Mouse (Mus musculus): ENCODE measurements around the gene Nbas. TPM values are rescaled to one million over a fixed set of nuclear protein-coding genes. Genes with fewer than 3 reads are reported as not detected.

Nbas gene
- polyA plus RNA-seq, 1 experiment from 2014 or later = 16.2 TPM

- Histone ChIP-seq H3K36me3 (replicated peaks) (no peaks in the 10 kb centered on the region), H3K27ac (replicated peaks) (no peak overlapping the region), H3K4me1 (no peaks in the 10 kb centered on the region), H3K27me3 (replicated peaks; ENCODE audit: low read depth, poor library complexity, severe bottlenecking) (no peaks in the 10 kb centered on the region), H3K9me3 (no peaks in the 10 kb centered on the region), H3K4me3 (no peak overlapping the region)
- no peak for DNase-seq (ENCODE audit: low spot score)
- WGBS = 79% methylated on average over 4 of the region's 4 CpGs
Measured at GRCm38 (mm10) chr12:13444653-13445431, 175.9 kb downstream of the Nbas start.

- no peak for DNase-seq (ENCODE audit: low spot score)
- H3K36me3 ChIP-seq (replicated peaks) = no peaks in the 10 kb centered on the region
- WGBS = 90% methylated on average over 2 of the region's 2 CpGs
- H3K27me3 ChIP-seq (replicated peaks; ENCODE audit: low read depth, poor library complexity, severe bottlenecking) = no peaks in the 10 kb centered on the region
- no peaks in the 10 kb centered on the region for H3K9me3 ChIP-seq
- no peak overlapping the region for H3K4me3 ChIP-seq
- H3K27ac ChIP-seq (replicated peaks) = no peak overlapping the region
- H3K4me1 ChIP-seq = no peaks in the 10 kb centered on the region
Measured at GRCm38 (mm10) chr12:13445486-13446065, 176.6 kb downstream of the Nbas start.

DNA sequence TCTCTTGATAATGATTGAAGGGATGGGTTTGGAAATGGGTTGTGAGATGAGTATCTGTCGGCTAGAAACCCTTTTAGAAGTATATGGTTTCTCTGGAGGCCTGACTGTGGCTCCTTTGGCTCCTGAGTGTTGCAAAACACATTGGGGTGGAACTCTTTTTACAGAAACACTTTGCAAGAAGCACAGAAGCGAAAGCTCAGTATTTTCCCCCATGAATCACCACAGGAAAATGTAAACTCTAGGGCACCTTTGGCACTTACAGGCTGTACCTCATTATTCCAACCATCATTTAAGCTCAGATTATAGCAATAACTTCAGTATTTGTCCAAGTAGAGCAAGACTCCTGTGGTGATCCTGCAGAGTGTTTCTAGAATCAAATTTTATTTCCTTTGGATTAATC is 180.0 kb downstream of the Nbas start:
- Histone ChIP-seq H3K4me3 (no peak overlapping the region), H3K4me1 (no peaks in the 10 kb centered on the region), H3K9me3 (no peaks in the 10 kb centered on the region), H3K27me3 (replicated peaks; ENCODE audit: low read depth, poor library complexity, severe bottlenecking) (no peaks in the 10 kb centered on the region), H3K27ac (replicated peaks) (no peak overlapping the region), H3K36me3 (replicated peaks) (0 out of 2 replicates have a peak, but pooled peaks cover 4% of the 10 kb centered on the region)
- no peak for DNase-seq (ENCODE audit: low spot score)
- WGBS = 90% methylated on average over 2 of the region's 2 CpGs

DNA sequence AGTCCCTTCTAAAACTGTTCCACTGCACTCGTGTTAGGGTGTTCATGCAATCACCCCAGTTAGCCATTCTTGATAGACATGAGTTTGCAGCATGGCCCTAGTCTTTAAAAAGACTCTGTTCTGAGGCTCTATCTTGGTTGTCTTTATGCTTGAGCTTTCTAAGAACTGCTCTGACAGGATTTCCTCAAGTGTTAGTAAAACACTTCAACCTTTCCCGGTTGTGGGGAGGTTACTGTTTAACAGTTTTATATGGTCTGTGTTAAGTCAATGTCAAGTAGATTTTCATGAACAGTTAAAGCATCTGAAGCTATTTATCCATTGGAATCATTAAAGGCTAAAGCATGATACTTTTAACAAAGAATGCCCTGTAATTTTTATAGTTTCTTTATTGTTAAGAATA is 183.1 kb downstream of the Nbas start:
- Histone ChIP-seq H3K27me3 (replicated peaks; ENCODE audit: low read depth, poor library complexity, severe bottlenecking) (no peaks in the 10 kb centered on the region), H3K36me3 (replicated peaks) (0 out of 2 replicates have a peak, but pooled peaks cover 4% of the 10 kb centered on the region), H3K9me3 (no peaks in the 10 kb centered on the region), H3K4me3 (no peak overlapping the region), H3K4me1 (no peaks in the 10 kb centered on the region), H3K27ac (replicated peaks) (no peak overlapping the region)
- WGBS = 85% methylated on average over 2 of the region's 2 CpGs
- no peak for DNase-seq (ENCODE audit: low spot score)

GRCm38 (mm10) chr12:13460223-13460853 is 191.4 kb downstream of the Nbas start:
- Histone ChIP-seq H3K36me3 (replicated peaks) (peaks cover 4% of the 10 kb centered on the region; the same call in 1 of the 2 replicates), H3K4me1 (no peaks in the 10 kb centered on the region), H3K4me3 (no peak overlapping the region), H3K27me3 (replicated peaks; ENCODE audit: low read depth, poor library complexity, severe bottlenecking) (no peaks in the 10 kb centered on the region), H3K9me3 (no peaks in the 10 kb centered on the region), H3K27ac (replicated peaks) (no peak overlapping the region)
- no peak for DNase-seq (ENCODE audit: low spot score)
- WGBS = 83% methylated on average over 6 of the region's 6 CpGs

- no peak for DNase-seq (ENCODE audit: low spot score)
- no peak overlapping the region for H3K4me3 ChIP-seq
- WGBS = 80% methylated on average over 9 of the region's 9 CpGs
Measured at GRCm38 (mm10) chr12:13461558-13462153, 192.7 kb downstream of the Nbas start.

DNA sequence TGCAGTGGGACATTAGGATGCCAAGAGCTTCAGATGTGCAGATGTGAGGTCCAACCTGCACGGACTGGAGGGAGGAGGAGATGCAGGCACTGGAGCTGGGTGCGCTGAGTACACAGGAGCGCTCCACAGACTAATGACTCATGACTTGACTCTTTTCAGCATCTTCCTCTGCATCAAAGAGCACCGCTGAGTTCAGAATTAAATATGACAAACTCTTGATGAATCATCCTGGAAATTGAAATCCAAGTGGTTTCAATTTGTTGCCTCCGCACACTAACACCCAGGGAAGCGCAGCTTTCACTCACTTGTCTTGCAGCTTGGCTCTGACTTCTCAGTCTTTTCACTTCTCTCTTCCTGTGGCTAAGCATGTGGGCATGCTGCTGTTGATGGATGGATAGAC is 193.5 kb downstream of the Nbas start:
- no peak overlapping the region for H3K27ac ChIP-seq (replicated peaks)
- DNase-seq (ENCODE audit: low spot score) = no peak
- peaks cover 4% of the 10 kb centered on the region; the same call in 1 of the 2 replicates for H3K36me3 ChIP-seq (replicated peaks)
- no peak overlapping the region for H3K4me3 ChIP-seq
- H3K27me3 ChIP-seq (replicated peaks; ENCODE audit: low read depth, poor library complexity, severe bottlenecking) = no peaks in the 10 kb centered on the region
- no peaks in the 10 kb centered on the region for H3K9me3 ChIP-seq
- no peaks in the 10 kb centered on the region for H3K4me1 ChIP-seq
- WGBS = 89% methylated on average over 6 of the region's 6 CpGs

More at GRCm38 (mm10) chr12:13461558-13462153, 192.7 kb downstream of the Nbas start:
- Histone ChIP-seq H3K27me3 (replicated peaks; ENCODE audit: low read depth, poor library complexity, severe bottlenecking) (no peaks in the 10 kb centered on the region), H3K36me3 (replicated peaks) (peaks cover 4% of the 10 kb centered on the region; the same call in 1 of the 2 replicates), H3K4me1 (no peaks in the 10 kb centered on the region), H3K27ac (replicated peaks) (no peak overlapping the region), H3K9me3 (no peaks in the 10 kb centered on the region)

DNA sequence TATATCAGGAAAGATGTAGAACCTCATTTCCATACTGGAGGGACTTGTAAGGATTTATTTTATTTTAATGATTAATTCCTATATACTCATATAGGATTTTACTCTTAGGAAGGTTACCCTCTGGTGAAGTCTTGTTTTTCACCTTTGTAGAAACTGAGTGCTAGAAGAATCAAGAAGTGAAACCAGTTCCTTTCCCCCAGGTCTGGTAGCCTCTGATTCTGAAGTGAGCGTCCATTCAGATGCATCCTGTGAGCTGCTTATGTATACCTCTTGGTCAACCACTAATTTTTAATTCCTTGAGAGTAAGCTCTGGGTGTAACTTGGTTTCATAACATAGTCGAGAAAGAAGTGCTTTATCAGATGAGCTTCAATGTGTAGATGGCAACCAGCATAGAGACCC is 196.6 kb downstream of the Nbas start:
- WGBS = 88% methylated on average over 2 of the region's 2 CpGs
- Histone ChIP-seq H3K9me3 (no peaks in the 10 kb centered on the region), H3K4me3 (no peak overlapping the region), H3K36me3 (replicated peaks) (peaks cover 10% of the 10 kb centered on the region; the same call in 1 of the 2 replicates), H3K4me1 (no peaks in the 10 kb centered on the region), H3K27ac (replicated peaks) (no peak overlapping the region), H3K27me3 (replicated peaks; ENCODE audit: low read depth, poor library complexity, severe bottlenecking) (no peaks in the 10 kb centered on the region)
- DNase-seq (ENCODE audit: low spot score) = no peak

- no peak overlapping the region for H3K27ac ChIP-seq (replicated peaks)
- H3K36me3 ChIP-seq (replicated peaks) = peaks cover 16% of the 10 kb centered on the region
- H3K4me3 ChIP-seq = no peak overlapping the region
- H3K4me1 ChIP-seq = no peaks in the 10 kb centered on the region
- H3K9me3 ChIP-seq = no peaks in the 10 kb centered on the region
- no peak for DNase-seq (ENCODE audit: low spot score)
- 90% methylated on average over 2 of the region's 2 CpGs for WGBS
- H3K27me3 ChIP-seq (replicated peaks; ENCODE audit: low read depth, poor library complexity, severe bottlenecking) = no peaks in the 10 kb centered on the region
Measured at GRCm38 (mm10) chr12:13474881-13475280, 205.9 kb downstream of the Nbas start.

GRCm38 (mm10) chr12:13479163-13479562 is 210.2 kb downstream of the Nbas start:
- Histone ChIP-seq H3K9me3 (no peaks in the 10 kb centered on the region), H3K36me3 (replicated peaks) (peaks cover 4% of the 10 kb centered on the region; the same call in 1 of the 2 replicates), H3K27ac (replicated peaks) (no peak overlapping the region), H3K27me3 (replicated peaks; ENCODE audit: low read depth, poor library complexity, severe bottlenecking) (no peaks in the 10 kb centered on the region), H3K4me3 (no peak overlapping the region), H3K4me1 (no peaks in the 10 kb centered on the region)
- no peak for DNase-seq (ENCODE audit: low spot score)
- 83% methylated on average over 7 of the region's 7 CpGs for WGBS

DNA sequence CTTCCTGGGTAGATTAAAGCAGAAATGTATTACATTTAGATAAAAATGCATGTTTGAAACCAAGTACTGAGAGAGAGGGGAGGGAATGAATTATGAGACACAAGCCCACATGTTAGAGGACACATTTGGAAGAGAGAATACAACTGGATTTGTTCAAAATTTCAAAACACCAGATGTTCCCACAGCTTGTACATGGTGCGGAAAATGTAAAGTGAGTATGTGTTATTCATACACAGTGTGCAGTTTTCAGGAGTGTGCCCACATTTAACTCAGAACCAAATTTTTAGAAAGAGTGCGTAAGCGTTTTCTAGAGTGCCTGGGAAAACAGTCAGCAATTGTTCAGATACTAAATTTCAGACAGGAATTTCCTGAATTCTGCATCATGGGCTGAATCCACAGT is 217.3 kb downstream of the Nbas start:
- WGBS = 92% methylated on average over 3 of the region's 3 CpGs
- Histone ChIP-seq H3K9me3 (no peaks in the 10 kb centered on the region), H3K27me3 (replicated peaks; ENCODE audit: low read depth, poor library complexity, severe bottlenecking) (no peaks in the 10 kb centered on the region), H3K27ac (replicated peaks) (no peak overlapping the region), H3K36me3 (replicated peaks) (no peaks in the 10 kb centered on the region), H3K4me1 (no peaks in the 10 kb centered on the region), H3K4me3 (no peak overlapping the region)
- no peak for DNase-seq (ENCODE audit: low spot score)

DNA sequence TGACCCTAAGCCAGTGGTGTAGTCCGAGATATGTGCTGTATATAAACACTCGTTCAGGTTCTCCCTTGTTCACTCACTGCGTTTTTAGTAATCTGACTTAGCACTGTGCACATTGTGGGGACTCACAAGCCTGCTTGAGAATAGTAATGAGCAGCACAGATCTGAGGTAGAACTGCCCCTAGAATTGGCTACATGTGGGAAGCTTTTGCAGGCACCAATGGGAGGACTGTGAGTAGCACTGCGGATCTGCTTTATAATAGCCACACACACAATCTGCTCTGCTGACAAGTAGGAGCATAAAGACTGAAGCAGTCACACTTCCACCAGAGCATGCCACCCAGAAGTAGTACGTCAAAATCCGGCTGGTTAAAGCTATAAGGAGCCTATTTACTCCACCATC is 228.3 kb downstream of the Nbas start:
- 94% methylated on average over 6 of the region's 6 CpGs for WGBS

More for the DNA sequence above, 228.3 kb downstream of the Nbas start:
- H3K27me3 ChIP-seq (replicated peaks; ENCODE audit: low read depth, poor library complexity, severe bottlenecking) = no peaks in the 10 kb centered on the region
- no peak overlapping the region for H3K4me3 ChIP-seq
- H3K4me1 ChIP-seq = no peaks in the 10 kb centered on the region
- DNase-seq (ENCODE audit: low spot score) = no peak
- no peak overlapping the region for H3K27ac ChIP-seq (replicated peaks)
- no peaks in the 10 kb centered on the region for H3K36me3 ChIP-seq (replicated peaks)
- no peaks in the 10 kb centered on the region for H3K9me3 ChIP-seq
